Mouse (Mus musculus): ENCODE data around the gene Ccnk. TPM values are rescaled to one million over a fixed set of nuclear protein-coding genes. Genes with fewer than 3 reads are reported as not detected.

The Ccnk gene
- polyA plus RNA-seq, 1 experiment from 2014 or later, result 5.6 TPM

GRCm38 (mm10) chr12:108178331-108179245 is 791 bp upstream of the Ccnk start:
- Histone ChIP-seq H3K4me3 (replicated peaks; ENCODE audit: low read length) (peak overlapping the region; percentile 98), H3K27me3 (ENCODE audit: control insufficient read depth, insufficient read depth, low read length) (no peaks in the 10 kb centered on the region), H3K27ac (peak overlapping the region; percentile 81), H3K36me3 (replicated peaks; ENCODE audit: control insufficient read depth, insufficient read depth) (peaks cover 6% of the 10 kb centered on the region), H3K4me1 (replicated peaks; ENCODE audit: control insufficient read depth, insufficient read depth, low read length) (peaks cover 29% of the 10 kb centered on the region), H3K9me3 (ENCODE audit: control insufficient read depth, low read length) (no peaks in the 10 kb centered on the region), H3K4me2 (replicated peaks) (peak overlapping the region; percentile 63), H3K9ac (peak overlapping the region; percentile 94)
- under 1% methylated on average over 100 of the region's 103 CpGs for WGBS
- ATAC-seq (ENCODE audit: low FRiP score) (peak; percentile 10; the same call in 1 of the 2 replicates), DNase-seq (ENCODE audit: low spot score) (peak; percentile 52)

GRCm38 (mm10) chr12:108179246-108179320 is 296 bp upstream of the Ccnk start, which contains the start of gene Setd3:
Setd3 (minus strand) TSS chr12:108179314.
- no peak for ATAC-seq (ENCODE audit: low FRiP score)
- no peak for DNase-seq (ENCODE audit: low spot score)
- WGBS, result 0% methylated on average over 9 of the region's 9 CpGs

GRCm38 (mm10) chr12:108181716-108182115 is 2.3 kb downstream of the Ccnk start:
- Histone ChIP-seq H3K9ac (no peak overlapping the region), H3K27me3 (ENCODE audit: control insufficient read depth, insufficient read depth, low read length) (no peaks in the 10 kb centered on the region), H3K4me2 (replicated peaks) (no peak overlapping the region), H3K4me1 (replicated peaks; ENCODE audit: control insufficient read depth, insufficient read depth, low read length) (peaks cover 23% of the 10 kb centered on the region), H3K4me3 (replicated peaks; ENCODE audit: low read length) (no peak overlapping the region), H3K36me3 (replicated peaks; ENCODE audit: control insufficient read depth, insufficient read depth) (peaks cover 32% of the 10 kb centered on the region), H3K27ac (no peak overlapping the region), H3K9me3 (ENCODE audit: control insufficient read depth, low read length) (no peaks in the 10 kb centered on the region)
- DNase-seq (ENCODE audit: low spot score) (no peak), ATAC-seq (ENCODE audit: low FRiP score) (no peak)
- 94% methylated on average over 6 of the region's 6 CpGs for WGBS

More at GRCm38 (mm10) chr12:108179246-108179320, 296 bp upstream of the Ccnk start, which contains the start of gene Setd3:
- H3K4me2 ChIP-seq (replicated peaks), result peak within 1 kb of the TSS; percentile 76
- peaks cover 29% of the 10 kb centered on the region for H3K4me1 ChIP-seq (replicated peaks; ENCODE audit: control insufficient read depth, insufficient read depth, low read length)
- peak within 1 kb of the TSS; percentile 81 for H3K27ac ChIP-seq
- peak within 1 kb of the TSS; percentile 98 for H3K4me3 ChIP-seq (replicated peaks; ENCODE audit: low read length)
- H3K9me3 ChIP-seq (ENCODE audit: control insufficient read depth, low read length), result no peaks in the 10 kb centered on the region
- H3K9ac ChIP-seq, result peak within 1 kb of the TSS; percentile 94
- no peaks in the 10 kb centered on the region for H3K27me3 ChIP-seq (ENCODE audit: control insufficient read depth, insufficient read depth, low read length)
- H3K36me3 ChIP-seq (replicated peaks; ENCODE audit: control insufficient read depth, insufficient read depth), result peaks cover 10% of the 10 kb centered on the region

GRCm38 (mm10) chr12:108187541-108188091 is 8.2 kb downstream of the Ccnk start:
- Histone ChIP-seq H3K4me3 (replicated peaks; ENCODE audit: low read length) (no peak overlapping the region), H3K27me3 (ENCODE audit: control insufficient read depth, insufficient read depth, low read length) (no peaks in the 10 kb centered on the region), H3K9ac (no peak overlapping the region), H3K27ac (no peak overlapping the region), H3K4me2 (replicated peaks) (no peak overlapping the region), H3K4me1 (replicated peaks; ENCODE audit: control insufficient read depth, insufficient read depth, low read length) (no peaks in the 10 kb centered on the region), H3K36me3 (replicated peaks; ENCODE audit: control insufficient read depth, insufficient read depth) (peaks cover 83% of the 10 kb centered on the region), H3K9me3 (ENCODE audit: control insufficient read depth, low read length) (no peaks in the 10 kb centered on the region)
- 91% methylated on average over 6 of the region's 6 CpGs for whole genome bisulfite sequencing
- no peak for ATAC-seq (ENCODE audit: low FRiP score)
- DNase-seq (ENCODE audit: low spot score), result no peak

GRCm38 (mm10) chr12:108193878-108194277 is 14.5 kb downstream of the Ccnk start:
- Histone ChIP-seq H3K27me3 (ENCODE audit: control insufficient read depth, insufficient read depth, low read length) (no peaks in the 10 kb centered on the region), H3K4me2 (replicated peaks) (no peak overlapping the region), H3K9ac (no peak overlapping the region), H3K4me1 (replicated peaks; ENCODE audit: control insufficient read depth, insufficient read depth, low read length) (no peaks in the 10 kb centered on the region), H3K9me3 (ENCODE audit: control insufficient read depth, low read length) (no peaks in the 10 kb centered on the region), H3K36me3 (replicated peaks; ENCODE audit: control insufficient read depth, insufficient read depth) (peaks cover 97% of the 10 kb centered on the region), H3K4me3 (replicated peaks; ENCODE audit: low read length) (no peak overlapping the region), H3K27ac (no peak overlapping the region)
- ATAC-seq (ENCODE audit: low FRiP score), result no peak
- 91% methylated on average over 5 of the region's 5 CpGs for WGBS
- no peak for DNase-seq (ENCODE audit: low spot score)

GRCm38 (mm10) chr12:108195761-108196160 is 16.4 kb downstream of the Ccnk start:
- ATAC-seq (ENCODE audit: low FRiP score) (no peak), DNase-seq (ENCODE audit: low spot score) (no peak)
- Histone ChIP-seq H3K27ac (no peak overlapping the region), H3K27me3 (ENCODE audit: control insufficient read depth, insufficient read depth, low read length) (no peaks in the 10 kb centered on the region), H3K4me1 (replicated peaks; ENCODE audit: control insufficient read depth, insufficient read depth, low read length) (no peaks in the 10 kb centered on the region), H3K4me3 (replicated peaks; ENCODE audit: low read length) (no peak overlapping the region), H3K4me2 (replicated peaks) (no peak overlapping the region), H3K9ac (no peak overlapping the region), H3K36me3 (replicated peaks; ENCODE audit: control insufficient read depth, insufficient read depth) (peaks cover 99% of the 10 kb centered on the region), H3K9me3 (ENCODE audit: control insufficient read depth, low read length) (no peaks in the 10 kb centered on the region)
- 96% methylated on average over 11 of the region's 11 CpGs for WGBS

- H3K9me3 ChIP-seq (ENCODE audit: control insufficient read depth, low read length), result no peaks in the 10 kb centered on the region
- 90% methylated on average over 4 of the region's 4 CpGs for WGBS
- no peaks in the 10 kb centered on the region for H3K27me3 ChIP-seq (ENCODE audit: control insufficient read depth, insufficient read depth, low read length)
- DNase-seq (ENCODE audit: low spot score) (no peak), ATAC-seq (ENCODE audit: low FRiP score) (no peak)
- no peak overlapping the region for H3K4me2 ChIP-seq (replicated peaks)
- H3K4me1 ChIP-seq (replicated peaks; ENCODE audit: control insufficient read depth, insufficient read depth, low read length), result no peaks in the 10 kb centered on the region
- H3K27ac ChIP-seq, result no peak overlapping the region
- no peak overlapping the region for H3K9ac ChIP-seq
- no peak overlapping the region for H3K4me3 ChIP-seq (replicated peaks; ENCODE audit: low read length)
- H3K36me3 ChIP-seq (replicated peaks; ENCODE audit: control insufficient read depth, insufficient read depth), result peaks cover 98% of the 10 kb centered on the region
Observed at GRCm38 (mm10) chr12:108198447-108198846, 19.1 kb downstream of the Ccnk start.

- Histone ChIP-seq H3K4me2 (replicated peaks) (no peak overlapping the region), H3K4me3 (replicated peaks; ENCODE audit: low read length) (no peak overlapping the region), H3K36me3 (replicated peaks; ENCODE audit: control insufficient read depth, insufficient read depth) (peaks cover 97% of the 10 kb centered on the region), H3K4me1 (replicated peaks; ENCODE audit: control insufficient read depth, insufficient read depth, low read length) (no peaks in the 10 kb centered on the region), H3K27me3 (ENCODE audit: control insufficient read depth, insufficient read depth, low read length) (no peaks in the 10 kb centered on the region), H3K9me3 (ENCODE audit: control insufficient read depth, low read length) (no peaks in the 10 kb centered on the region), H3K9ac (no peak overlapping the region), H3K27ac (no peak overlapping the region)
- ATAC-seq (ENCODE audit: low FRiP score) (no peak), DNase-seq (ENCODE audit: low spot score) (no peak)
- 91% methylated on average over 1 of the region's 1 CpGs for WGBS
Observed at GRCm38 (mm10) chr12:108200094-108200493, 20.7 kb downstream of the Ccnk start.

- WGBS, result 56% methylated on average over 8 of the region's 8 CpGs
- Histone ChIP-seq H3K27ac (no peak overlapping the region), H3K27me3 (ENCODE audit: control insufficient read depth, insufficient read depth, low read length) (no peaks in the 10 kb centered on the region), H3K4me1 (replicated peaks; ENCODE audit: control insufficient read depth, insufficient read depth, low read length) (no peaks in the 10 kb centered on the region), H3K4me3 (replicated peaks; ENCODE audit: low read length) (no peak overlapping the region), H3K4me2 (replicated peaks) (no peak overlapping the region), H3K9ac (no peak overlapping the region), H3K9me3 (ENCODE audit: control insufficient read depth, low read length) (no peaks in the 10 kb centered on the region), H3K36me3 (replicated peaks; ENCODE audit: control insufficient read depth, insufficient read depth) (peaks cover 69% of the 10 kb centered on the region)
- ATAC-seq (ENCODE audit: low FRiP score) (no peak), DNase-seq (ENCODE audit: low spot score) (no peak)
Observed at GRCm38 (mm10) chr12:108203895-108204294, 24.5 kb downstream of the Ccnk start.

All from hindbrain, embryonic 14.5 days (tissue).